Comparison of ENCODE assay signal across 9 mouse cellular contexts in the genomic region with DNA sequence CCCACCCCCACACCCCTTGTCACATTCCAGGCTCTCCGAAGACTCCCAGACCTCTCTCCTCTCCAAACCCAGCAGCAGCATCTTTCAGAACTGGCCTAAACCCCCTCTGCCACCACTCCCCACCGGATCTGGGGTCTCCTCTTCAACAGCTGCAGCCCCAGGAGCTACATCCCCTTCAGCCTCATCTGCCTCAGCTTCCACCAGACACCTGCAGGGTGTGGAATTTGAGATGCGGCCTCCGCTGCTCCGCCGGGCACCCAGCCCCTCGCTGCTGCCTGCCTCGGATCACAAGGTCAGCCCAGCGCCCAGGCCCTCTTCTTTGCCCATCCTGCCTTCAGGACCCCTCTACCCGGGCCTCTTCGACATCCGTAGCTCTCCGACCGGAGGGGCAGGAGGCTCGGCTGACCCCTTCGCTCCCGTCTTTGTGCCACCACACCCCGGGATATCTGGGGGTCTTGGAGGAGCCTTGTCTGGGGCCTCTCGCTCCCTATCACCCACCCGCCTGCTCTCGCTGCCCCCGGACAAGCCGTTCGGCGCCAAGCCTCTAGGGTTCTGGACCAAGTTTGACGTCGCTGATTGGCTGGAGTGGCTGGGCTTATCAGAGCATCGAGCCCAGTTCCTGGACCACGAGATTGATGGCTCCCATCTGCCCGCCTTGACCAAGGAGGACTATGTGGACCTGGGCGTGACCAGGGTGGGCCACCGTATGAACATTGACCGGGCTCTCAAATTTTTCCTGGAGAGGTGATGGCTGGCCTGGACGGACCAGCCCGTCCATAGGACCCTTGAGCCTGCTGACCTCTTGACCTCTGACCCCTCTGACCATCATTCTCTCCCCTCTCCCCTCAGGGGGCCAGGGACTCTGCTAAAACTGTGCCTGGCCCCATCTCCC. TPM values are rescaled to one million over a fixed set of nuclear protein-coding genes. Genes with fewer than 3 reads are reported as not detected.
A peak's percentile ranks its signal among the peaks of the same experiment; 100 is the strongest.
DNase-seq lines count a peak whose midpoint lies in the region; ATAC-seq and TF ChIP-seq lines count a peak whose summit lies in the region.
"Had no signal": no experiment of that assay in that cellular context is flagged by ENCODE, and none has a peak within 500 bp of the region (broad histone marks: within the 10 kb centered on the region; RNA-seq: fewer than 3 reads in every experiment).

No protein-coding gene starts in this region.

- peak overlapping the region; percentile 45 for H3K4me2 ChIP-seq in intestine, postnatal 0 days (replicated peaks; ENCODE audit: low read depth)

- H3K27me3 ChIP-seq in intestine, postnatal 0 days (replicated peaks; ENCODE audit: control insufficient read depth, insufficient read depth, low read length), result peaks cover 83% of the 10 kb centered on the region

- TF ChIP-seq CTCF in gastrocnemius, adult 2 months (IDR thresholded peaks at IDR 0.05), result no peak
- TF ChIP-seq CTCF in intestine, postnatal 0 days (IDR thresholded peaks at IDR 0.05; ENCODE audit: low read depth), result no peak

- H3K9me3 ChIP-seq in intestine, postnatal 0 days (ENCODE audit: control insufficient read depth), result no peaks in the 10 kb centered on the region

- 5% methylated on average over 35 of the region's 35 CpGs for WGBS in intestine, postnatal 0 days

- intact Hi-C loops in gastrocnemius, adult 2 months (cut with DNase I), result no loop called here

- DNase-seq in gastrocnemius, adult 2 months, result no peak
- DNase-seq in gastrocnemius, postnatal 25 days, result no peak
- peak; percentile 11 to 18 for DNase-seq in right cerebral cortex, adult 2 months (ENCODE audit: low spot score in 2 of 2)
- DNase-seq in right cerebral cortex, postnatal 36 days (ENCODE audit: low spot score in 2 of 2), result no peak
- no peak for DNase-seq in testis, postnatal 14 days (ENCODE audit: low spot score)
- no peak for DNase-seq in ovary, adult 18-20 months (ENCODE audit: low spot score)
- no peak for DNase-seq in urinary bladder, postnatal 14 days (ENCODE audit: low spot score)

- ATAC-seq in intestine, postnatal 0 days, result no peak

- H3K9ac ChIP-seq in intestine, postnatal 0 days (ENCODE audit: low read depth, low read length), result no peak overlapping the region

- peak overlapping the region; percentile 34 for H3K4me3 ChIP-seq in gastrocnemius, adult 2 months
- 0 out of 2 replicates have a peak overlapping the region, but pooled peaks have one; percentile 7 for H3K4me3 ChIP-seq in intestine, postnatal 0 days (ENCODE audit: low read depth, low read length)

- peak overlapping the region; percentile 8; the same call in 1 of the 2 replicates for H3K27ac ChIP-seq in gastrocnemius, adult 2 months
- no peak overlapping the region for H3K27ac ChIP-seq in intestine, postnatal 0 days (ENCODE audit: low read depth, low read length)

- no peaks in the 10 kb centered on the region for H3K4me1 ChIP-seq in intestine, postnatal 0 days (replicated peaks; ENCODE audit: control insufficient read depth, insufficient read depth, low read length)

- no peaks in the 10 kb centered on the region for H3K36me3 ChIP-seq in intestine, postnatal 0 days (ENCODE audit: control insufficient read depth, insufficient read depth)

RNA-seq across cellular contexts. Expression of a gene that starts 27.1 kb away (rescaled TPM):
- total RNA-seq in gastrocnemius, adult 2 months (2021), result 1 to 10 TPM; 2.3 to 3.6 TPM
- total RNA-seq in gastrocnemius, postnatal 25 days (2021), result 1 to 10 TPM; 1.1 to 1.8 TPM
- polyA plus RNA-seq in intestine, postnatal 0 days (2015; fragmentation: Nextera tagmentation; extraction: Ambion mirVana), result 0.55 and 0.58 TPM in 2 replicates

RNA-seq across cellular contexts. Expression of a gene that starts 28.8 kb away (rescaled TPM):
- total RNA-seq in gastrocnemius, adult 2 months (2021), result not detected
- not detected for total RNA-seq in gastrocnemius, postnatal 25 days (2021)
- 0.51 and 0.60 TPM in 2 replicates for polyA plus RNA-seq in intestine, postnatal 0 days (2015; fragmentation: Nextera tagmentation; extraction: Ambion mirVana)

RNA-seq across cellular contexts. Expression of a gene that starts 46.8 kb away (rescaled TPM):
- total RNA-seq in gastrocnemius, adult 2 months (2021), result under 1 TPM; 0.31 to 0.59 TPM
- total RNA-seq in gastrocnemius, postnatal 25 days (2021), result under 1 TPM; 0.49 to 0.54 TPM
- polyA plus RNA-seq in intestine, postnatal 0 days (2015; fragmentation: Nextera tagmentation; extraction: Ambion mirVana), result 0.39 and 0.44 TPM in 2 replicates
- total RNA-seq: common myeloid progenitor, adult 5-6 weeks had no signal

RNA-seq across cellular contexts. Expression of a gene that starts 50.1 kb away (rescaled TPM):
- 1 to 10 TPM in 1 of 2 experiments, under 1 TPM in 1; 0.59 to 2.2 TPM for total RNA-seq in gastrocnemius, adult 2 months (2021)
- total RNA-seq in gastrocnemius, postnatal 25 days (2021), result 1 to 10 TPM; 1.9 to 2.6 TPM
- 3.5 and 3.8 TPM in 2 replicates for polyA plus RNA-seq in intestine, postnatal 0 days (2015; fragmentation: Nextera tagmentation; extraction: Ambion mirVana)

Comparison
In these comparisons a context has a peak if more than half of its experiments do, and no peak if none do; other contexts are left out.
1. DNase-seq: peak in right cerebral cortex, adult 2 months (2 of 2); none in gastrocnemius, adult 2 months (single experiment), gastrocnemius, postnatal 25 days (single experiment), right cerebral cortex, postnatal 36 days (0 of 2), testis, postnatal 14 days (single experiment), ovary, adult 18-20 months (single experiment) and urinary bladder, postnatal 14 days (single experiment).